ENCODE assay signal across 24 mouse cellular contexts in genomic region chr14:8334511-8334910, GRCm38 (mm10). TPM values are rescaled to one million over a fixed set of nuclear protein-coding genes. Genes with fewer than 3 reads are reported as not detected.
DNase-seq lines count a peak whose midpoint lies in the region; ATAC-seq and TF ChIP-seq lines count a peak whose summit lies in the region.
"Had no signal": no experiment of that assay in that cellular context is flagged by ENCODE, and none has a peak within 500 bp of the region (broad histone marks: within the 10 kb centered on the region; RNA-seq: fewer than 3 reads in every experiment).

No protein-coding gene starts in this region.

- no peaks in the 10 kb centered on the region for H3K36me3 ChIP-seq in forebrain, embryonic 14.5 days (ENCODE audit: control insufficient read depth, insufficient read depth, low read length)
- H3K36me3 ChIP-seq in forebrain, embryonic 11.5 days (ENCODE audit: control insufficient read depth, insufficient read depth, low read length), result no peaks in the 10 kb centered on the region
- no peaks in the 10 kb centered on the region for H3K36me3 ChIP-seq in hindbrain, postnatal 0 days (ENCODE audit: insufficient read depth, low read length)
- H3K36me3 ChIP-seq in hindbrain, embryonic 13.5 days, result no peaks in the 10 kb centered on the region
- no peaks in the 10 kb centered on the region for H3K36me3 ChIP-seq in lung, embryonic 14.5 days (ENCODE audit: insufficient read depth)
- H3K36me3 ChIP-seq: limb, embryonic 15.5 days; neural tube, embryonic 12.5 days had no signal

- TF ChIP-seq CTCF in hindbrain, postnatal 0 days (IDR thresholded peaks at IDR 0.05; ENCODE audit: low read depth), result no peak
- no peak for TF ChIP-seq CTCF in lung, embryonic 14.5 days (IDR thresholded peaks at IDR 0.05; ENCODE audit: low read depth)
- no peak for TF ChIP-seq CTCF in lung, adult 2 months (IDR thresholded peaks at IDR 0.05; ENCODE audit: insufficient read depth, low read length)

- H3K4me1 ChIP-seq in forebrain, embryonic 14.5 days (ENCODE audit: control insufficient read depth, insufficient read depth, low read length), result peaks cover 12% of the 10 kb centered on the region
- 0 out of 2 replicates have a peak, but pooled peaks cover 3% of the 10 kb centered on the region for H3K4me1 ChIP-seq in forebrain, embryonic 11.5 days (replicated peaks; ENCODE audit: control insufficient read depth, insufficient read depth, low read length)
- no peaks in the 10 kb centered on the region for H3K4me1 ChIP-seq in hindbrain, postnatal 0 days (ENCODE audit: insufficient read depth, low read length)
- H3K4me1 ChIP-seq in hindbrain, embryonic 13.5 days (replicated peaks), result peaks cover 8% of the 10 kb centered on the region; the same call in 1 of the 2 replicates
- no peaks in the 10 kb centered on the region for H3K4me1 ChIP-seq in lung, embryonic 14.5 days (ENCODE audit: insufficient read depth)
- H3K4me1 ChIP-seq in lung, adult 2 months (ENCODE audit: control insufficient read depth, insufficient read depth, low read length), result 0 out of 2 replicates have a peak, but pooled peaks cover 2% of the 10 kb centered on the region
- H3K4me1 ChIP-seq: neural tube, embryonic 12.5 days had no signal

- H3K9ac ChIP-seq in forebrain, embryonic 14.5 days (ENCODE audit: low read length), result no peak overlapping the region
- no peak overlapping the region for H3K9ac ChIP-seq in forebrain, embryonic 11.5 days (ENCODE audit: low read length)
- no peak overlapping the region for H3K9ac ChIP-seq in hindbrain, postnatal 0 days (replicated peaks; ENCODE audit: low read length)
- H3K9ac ChIP-seq in hindbrain, embryonic 13.5 days, result no peak overlapping the region
- H3K9ac ChIP-seq in lung, embryonic 14.5 days, result no peak overlapping the region
- H3K9ac ChIP-seq: limb, embryonic 15.5 days; liver, embryonic 14.5 days; neural tube, embryonic 12.5 days had no signal

- no peak overlapping the region for H3K4me3 ChIP-seq in forebrain, embryonic 14.5 days (ENCODE audit: low read depth, low read length)
- no peak overlapping the region for H3K4me3 ChIP-seq in forebrain, embryonic 11.5 days (ENCODE audit: low read depth, low read length)
- H3K4me3 ChIP-seq in hindbrain, postnatal 0 days (ENCODE audit: low read length), result no peak overlapping the region
- H3K4me3 ChIP-seq in hindbrain, embryonic 13.5 days, result no peak overlapping the region
- H3K4me3 ChIP-seq in lung, embryonic 14.5 days (ENCODE audit: low read depth, low read length), result no peak overlapping the region
- H3K4me3 ChIP-seq in lung, adult 2 months (replicated peaks; ENCODE audit: extremely low read depth, low read depth, low read length), result no peak overlapping the region
- H3K4me3 ChIP-seq: heart, adult 2 months; limb, embryonic 15.5 days; neural tube, embryonic 12.5 days had no signal

- WGBS in forebrain, embryonic 14.5 days, result 77% methylated on average over 3 of the region's 3 CpGs
- WGBS in forebrain, embryonic 11.5 days, result 83% methylated on average over 3 of the region's 3 CpGs
- 64% methylated on average over 3 of the region's 3 CpGs for WGBS in hindbrain, postnatal 0 days
- 73% methylated on average over 3 of the region's 3 CpGs for WGBS in hindbrain, embryonic 13.5 days
- 61% methylated on average over 3 of the region's 3 CpGs for WGBS in lung, embryonic 14.5 days
- 78% methylated on average over 3 of the region's 3 CpGs for WGBS in lung, adult 2 months

- DNase-seq in forebrain, embryonic 14.5 days (ENCODE audit: low spot score), result peak; percentile 28
- no peak for DNase-seq in forebrain, embryonic 11.5 days (ENCODE audit: low spot score)
- peak; percentile 61 for DNase-seq in hindbrain, postnatal 0 days (ENCODE audit: low spot score)
- DNase-seq in lung, embryonic 14.5 days, result peak; percentile 57
- DNase-seq in lung, adult 2 months, result no peak
- peak; percentile 39 for DNase-seq in right cerebral cortex, postnatal 4 days
- DNase-seq in right cerebral cortex, adult 2 months (ENCODE audit: low spot score in 2 of 2), result no peak
- DNase-seq: adrenal gland, postnatal 25 days; cerebellum, adult 11-12 months; gastrocnemius, postnatal 36 days; heart, adult 2 months; kidney, adult 11 months; layer of hippocampus, adult 9-11 months; midbrain, embryonic 14.5 days; spleen, adult 18-20 months had no signal

- TF ChIP-seq POLR2A in lung, adult 2 months (IDR thresholded peaks at IDR 0.05; ENCODE audit: borderline replicate concordance, extremely low read depth, low read depth, low read length), result no peak

- H3K4me2 ChIP-seq in forebrain, embryonic 14.5 days (ENCODE audit: low read length), result no peak overlapping the region
- no peak overlapping the region for H3K4me2 ChIP-seq in forebrain, embryonic 11.5 days (ENCODE audit: low read depth, low read length, severe bottlenecking)
- no peak overlapping the region for H3K4me2 ChIP-seq in hindbrain, postnatal 0 days (ENCODE audit: low read depth, low read length)
- H3K4me2 ChIP-seq in hindbrain, embryonic 13.5 days, result no peak overlapping the region
- no peak overlapping the region for H3K4me2 ChIP-seq in lung, embryonic 14.5 days
- H3K4me2 ChIP-seq: limb, embryonic 15.5 days; neural tube, embryonic 12.5 days had no signal

- H3K27me3 ChIP-seq in forebrain, embryonic 14.5 days (replicated peaks; ENCODE audit: control insufficient read depth, insufficient read depth, low read length), result no peaks in the 10 kb centered on the region
- H3K27me3 ChIP-seq in forebrain, embryonic 11.5 days (ENCODE audit: control insufficient read depth, insufficient read depth, low read length), result no peaks in the 10 kb centered on the region
- no peaks in the 10 kb centered on the region for H3K27me3 ChIP-seq in hindbrain, postnatal 0 days (ENCODE audit: insufficient read depth, low read length)
- 0 out of 2 replicates have a peak, but pooled peaks cover 8% of the 10 kb centered on the region for H3K27me3 ChIP-seq in hindbrain, embryonic 13.5 days
- no peaks in the 10 kb centered on the region for H3K27me3 ChIP-seq in lung, embryonic 14.5 days (ENCODE audit: insufficient read depth, low read length)
- H3K27me3 ChIP-seq: limb, embryonic 15.5 days; neural tube, embryonic 12.5 days had no signal

- ATAC-seq in forebrain, embryonic 14.5 days, result no peak
- ATAC-seq in forebrain, embryonic 11.5 days (replicated peaks; ENCODE audit: low FRiP score), result no peak
- no peak for ATAC-seq in hindbrain, postnatal 0 days
- ATAC-seq in hindbrain, embryonic 13.5 days (ENCODE audit: low FRiP score), result no peak
- ATAC-seq in lung, embryonic 14.5 days (ENCODE audit: insufficient read depth), result no peak
- ATAC-seq: CD4-positive, CD25-positive, alpha-beta regulatory T cell, adult 4 months; forebrain, embryonic 16.5 days had no signal

- H3K9me3 ChIP-seq in forebrain, embryonic 14.5 days (replicated peaks; ENCODE audit: control insufficient read depth, low read length), result no peaks in the 10 kb centered on the region
- no peaks in the 10 kb centered on the region for H3K9me3 ChIP-seq in forebrain, embryonic 11.5 days (ENCODE audit: control insufficient read depth, low read length)
- H3K9me3 ChIP-seq in hindbrain, postnatal 0 days (ENCODE audit: low read length), result no peaks in the 10 kb centered on the region
- H3K9me3 ChIP-seq in hindbrain, embryonic 13.5 days, result no peaks in the 10 kb centered on the region
- H3K9me3 ChIP-seq in lung, embryonic 14.5 days (ENCODE audit: low read depth, low read length), result no peaks in the 10 kb centered on the region
- H3K9me3 ChIP-seq: limb, embryonic 15.5 days; neural tube, embryonic 12.5 days had no signal

- no peak overlapping the region for H3K27ac ChIP-seq in forebrain, embryonic 14.5 days (ENCODE audit: low read depth, low read length)
- no peak overlapping the region for H3K27ac ChIP-seq in forebrain, embryonic 11.5 days (ENCODE audit: low read depth, low read length)
- H3K27ac ChIP-seq in hindbrain, postnatal 0 days, result no peak overlapping the region
- no peak overlapping the region for H3K27ac ChIP-seq in hindbrain, embryonic 13.5 days
- no peak overlapping the region for H3K27ac ChIP-seq in lung, embryonic 14.5 days (ENCODE audit: low read depth)
- H3K27ac ChIP-seq: heart, adult 2 months; limb, embryonic 15.5 days; liver, embryonic 14.5 days; neural tube, embryonic 12.5 days had no signal

RNA-seq across cellular contexts. Expression of gene Fam107a, which starts 16.7 kb away (rescaled TPM):
- 0.14 and 0.15 TPM in 2 replicates for polyA plus RNA-seq in forebrain, embryonic 14.5 days (2014; fragmentation: Nextera tagmentation; extraction: Ambion mirVana)
- 0.29 and 0.49 TPM in 2 replicates for polyA plus RNA-seq in forebrain, embryonic 11.5 days (2014; fragmentation: Nextera tagmentation; extraction: Ambion mirVana)
- total RNA-seq in hindbrain, postnatal 0 days (2014; rRNA removed), result 8.8 and 11.4 TPM in 2 replicates
- polyA plus RNA-seq in hindbrain, postnatal 0 days (2015; fragmentation: Nextera tagmentation; extraction: Ambion mirVana), result 0.80 and 0.83 TPM in 2 replicates
- polyA plus RNA-seq in hindbrain, embryonic 13.5 days (2015; fragmentation: Nextera tagmentation; extraction: Ambion mirVana), result 0.17 and 0.34 TPM in 2 replicates
- polyA plus RNA-seq in lung, embryonic 14.5 days (2014; fragmentation: Nextera tagmentation; extraction: Ambion mirVana), result 0.38 and 0.58 TPM in 2 replicates
- 8.5 and 12.1 TPM in 2 replicates for polyA plus RNA-seq in lung, adult 2 months (2012; rRNA removed)
- total RNA-seq: megakaryocyte-erythroid progenitor cell, adult 5-6 weeks had no signal
- polyA plus RNA-seq: CD4-positive, CD25-positive, alpha-beta regulatory T cell, adult 4 months had no signal

RNA-seq across cellular contexts. Expression of gene Oit1, which starts 44.0 kb away (rescaled TPM):
- polyA plus RNA-seq in forebrain, embryonic 14.5 days (2014; fragmentation: Nextera tagmentation; extraction: Ambion mirVana), result not detected in 2 replicates
- not detected in 2 replicates for polyA plus RNA-seq in forebrain, embryonic 11.5 days (2014; fragmentation: Nextera tagmentation; extraction: Ambion mirVana)
- total RNA-seq in hindbrain, postnatal 0 days (2014; rRNA removed), result not detected in 2 replicates
- 0.15 TPM in 1 of 2 replicates, not detected in the other for polyA plus RNA-seq in hindbrain, postnatal 0 days (2015; fragmentation: Nextera tagmentation; extraction: Ambion mirVana)
- 0.13 TPM in 1 of 2 replicates, not detected in the other for polyA plus RNA-seq in hindbrain, embryonic 13.5 days (2015; fragmentation: Nextera tagmentation; extraction: Ambion mirVana)
- polyA plus RNA-seq in lung, embryonic 14.5 days (2014; fragmentation: Nextera tagmentation; extraction: Ambion mirVana), result 0.43 and 0.65 TPM in 2 replicates
- polyA plus RNA-seq in lung, adult 2 months (2012; rRNA removed), result 4.3 and 5.1 TPM in 2 replicates
- total RNA-seq: adrenal gland, postnatal 25 days; gastrocnemius, adult 18-20 months; gastrocnemius, postnatal 36 days; heart, adult 2 months; left cerebral cortex, postnatal 36 days; megakaryocyte-erythroid progenitor cell, adult 5-6 weeks had no signal
- polyA plus RNA-seq: CD4-positive, CD25-positive, alpha-beta regulatory T cell, adult 4 months; forebrain, embryonic 16.5 days; midbrain, embryonic 14.5 days; neural tube, embryonic 12.5 days had no signal

Comparison
In these comparisons a context has a peak if more than half of its experiments do, and no peak if none do; other contexts are left out.
1. DNase-seq: peak in forebrain, embryonic 14.5 days (single experiment), hindbrain, postnatal 0 days (single experiment), lung, embryonic 14.5 days (single experiment) and right cerebral cortex, postnatal 4 days (single experiment); none in forebrain, embryonic 11.5 days (single experiment), lung, adult 2 months (single experiment) and right cerebral cortex, adult 2 months (0 of 2).